Mouse (Mus musculus): ENCODE results near the gene Map1b. TPM values are rescaled to one million over a fixed set of nuclear protein-coding genes. Genes with fewer than 3 reads are reported as not detected.

Gene Map1b
- total and polyA plus RNA-seq, 2 experiments from 2014 or later: 34.1 to 43.6 TPM

- Histone ChIP-seq H3K27me3 (ENCODE audit: control insufficient read depth, insufficient read depth, low read length) (no peaks in the 10 kb centered on the region), H3K4me3 (ENCODE audit: low read depth, low read length) (no peak overlapping the region), H3K4me1 (ENCODE audit: control insufficient read depth, insufficient read depth) (0 out of 2 replicates have a peak, but pooled peaks cover 3% of the 10 kb centered on the region), H3K27ac (ENCODE audit: low read depth) (no peak overlapping the region), H3K9ac (replicated peaks; ENCODE audit: low read depth, low read length) (no peak overlapping the region), H3K4me2 (ENCODE audit: low read depth, low read length) (no peak overlapping the region), H3K36me3 (replicated peaks; ENCODE audit: control insufficient read depth, insufficient read depth, low read length) (no peaks in the 10 kb centered on the region), H3K9me3 (replicated peaks; ENCODE audit: control insufficient read depth, low read length) (no peaks in the 10 kb centered on the region)
- DNase-seq (ENCODE audit: low spot score) (no peak), ATAC-seq (ENCODE audit: insufficient read depth, low read depth) (no peak)
- TF ChIP-seq EP300 (IDR thresholded peaks at IDR 0.05; ENCODE audit: low read depth) (no peak), CTCF (IDR thresholded peaks at IDR 0.05; ENCODE audit: low read depth) (no peak)
- 72% methylated on average over 3 of the region's 3 CpGs for WGBS
Measured at GRCm38 (mm10) chr13:99393128-99393527, 123.2 kb downstream of the Map1b start.

- Histone ChIP-seq H3K4me2 (ENCODE audit: low read depth, low read length) (no peak overlapping the region), H3K4me1 (ENCODE audit: control insufficient read depth, insufficient read depth) (no peaks in the 10 kb centered on the region), H3K9me3 (replicated peaks; ENCODE audit: control insufficient read depth, low read length) (no peaks in the 10 kb centered on the region), H3K27me3 (ENCODE audit: control insufficient read depth, insufficient read depth, low read length) (no peaks in the 10 kb centered on the region), H3K4me3 (ENCODE audit: low read depth, low read length) (no peak overlapping the region), H3K36me3 (replicated peaks; ENCODE audit: control insufficient read depth, insufficient read depth, low read length) (no peaks in the 10 kb centered on the region), H3K27ac (ENCODE audit: low read depth) (no peak overlapping the region), H3K9ac (replicated peaks; ENCODE audit: low read depth, low read length) (no peak overlapping the region)
- TF ChIP-seq EP300 (IDR thresholded peaks at IDR 0.05; ENCODE audit: low read depth) (no peak), CTCF (IDR thresholded peaks at IDR 0.05; ENCODE audit: low read depth) (no peak)
- WGBS: 65% methylated on average over 3 of the region's 3 CpGs
- DNase-seq (ENCODE audit: low spot score) (no peak), ATAC-seq (ENCODE audit: insufficient read depth, low read depth) (no peak)
Measured at GRCm38 (mm10) chr13:99391417-99391816, 124.9 kb downstream of the Map1b start.

- H3K9me3 ChIP-seq (replicated peaks; ENCODE audit: control insufficient read depth, low read length): no peaks in the 10 kb centered on the region
- H3K4me1 ChIP-seq (ENCODE audit: control insufficient read depth, insufficient read depth): 0 out of 2 replicates have a peak, but pooled peaks cover 5% of the 10 kb centered on the region
- H3K27me3 ChIP-seq (ENCODE audit: control insufficient read depth, insufficient read depth, low read length): no peaks in the 10 kb centered on the region
- DNase-seq (ENCODE audit: low spot score) (no peak), ATAC-seq (ENCODE audit: insufficient read depth, low read depth) (no peak)
- no peaks in the 10 kb centered on the region for H3K36me3 ChIP-seq (replicated peaks; ENCODE audit: control insufficient read depth, insufficient read depth, low read length)
- no peak overlapping the region for H3K4me3 ChIP-seq (ENCODE audit: low read depth, low read length)
- H3K27ac ChIP-seq (ENCODE audit: low read depth): 0 out of 2 replicates have a peak overlapping the region, but pooled peaks have one; percentile 11
- no peak for TF ChIP-seq EP300 (IDR thresholded peaks at IDR 0.05; ENCODE audit: low read depth)
- TF ChIP-seq CTCF (IDR thresholded peaks at IDR 0.05; ENCODE audit: low read depth): no peak
- no peak overlapping the region for H3K4me2 ChIP-seq (ENCODE audit: low read depth, low read length)
- no peak overlapping the region for H3K9ac ChIP-seq (replicated peaks; ENCODE audit: low read depth, low read length)
- 77% methylated on average over 7 of the region's 7 CpGs for WGBS
Measured at GRCm38 (mm10) chr13:99387901-99388811, 128.2 kb downstream of the Map1b start.

- Histone ChIP-seq H3K4me1 (ENCODE audit: control insufficient read depth, insufficient read depth) (0 out of 2 replicates have a peak, but pooled peaks cover 5% of the 10 kb centered on the region), H3K9me3 (replicated peaks; ENCODE audit: control insufficient read depth, low read length) (no peaks in the 10 kb centered on the region), H3K36me3 (replicated peaks; ENCODE audit: control insufficient read depth, insufficient read depth, low read length) (no peaks in the 10 kb centered on the region), H3K9ac (replicated peaks; ENCODE audit: low read depth, low read length) (no peak overlapping the region), H3K27me3 (ENCODE audit: control insufficient read depth, insufficient read depth, low read length) (no peaks in the 10 kb centered on the region), H3K4me3 (ENCODE audit: low read depth, low read length) (no peak overlapping the region), H3K4me2 (ENCODE audit: low read depth, low read length) (no peak overlapping the region), H3K27ac (ENCODE audit: low read depth) (no peak overlapping the region)
- DNase-seq (ENCODE audit: low spot score): no peak
- no peak for ATAC-seq (ENCODE audit: insufficient read depth, low read depth)
- TF ChIP-seq CTCF (IDR thresholded peaks at IDR 0.05; ENCODE audit: low read depth) (no peak), EP300 (IDR thresholded peaks at IDR 0.05; ENCODE audit: low read depth) (no peak)
- 63% methylated on average over 7 of the region's 7 CpGs for WGBS
Measured at GRCm38 (mm10) chr13:99386341-99386740, 130.0 kb downstream of the Map1b start.

GRCm38 (mm10) chr13:99385911-99386310, 130.4 kb downstream of the Map1b start:
- Histone ChIP-seq H3K4me1 (ENCODE audit: control insufficient read depth, insufficient read depth) (0 out of 2 replicates have a peak, but pooled peaks cover 5% of the 10 kb centered on the region), H3K27me3 (ENCODE audit: control insufficient read depth, insufficient read depth, low read length) (no peaks in the 10 kb centered on the region), H3K4me3 (ENCODE audit: low read depth, low read length) (no peak overlapping the region), H3K27ac (ENCODE audit: low read depth) (no peak overlapping the region), H3K9me3 (replicated peaks; ENCODE audit: control insufficient read depth, low read length) (no peaks in the 10 kb centered on the region), H3K36me3 (replicated peaks; ENCODE audit: control insufficient read depth, insufficient read depth, low read length) (no peaks in the 10 kb centered on the region), H3K9ac (replicated peaks; ENCODE audit: low read depth, low read length) (no peak overlapping the region), H3K4me2 (ENCODE audit: low read depth, low read length) (no peak overlapping the region)
- TF ChIP-seq EP300 (IDR thresholded peaks at IDR 0.05; ENCODE audit: low read depth) (no peak), CTCF (IDR thresholded peaks at IDR 0.05; ENCODE audit: low read depth) (no peak)
- no peak for DNase-seq (ENCODE audit: low spot score)
- ATAC-seq (ENCODE audit: insufficient read depth, low read depth): no peak
- WGBS: 58% methylated on average over 3 of the region's 6 CpGs
